Mouse (Mus musculus): ENCODE results near the gene Dbx2. TPM values are rescaled to one million over a fixed set of nuclear protein-coding genes. Genes with fewer than 3 reads are reported as not detected.
A peak's percentile ranks its signal among the peaks of the same experiment; 100 is the strongest.

The Dbx2 gene
- 0.64 and 2.2 TPM in 2 replicates for polyA plus RNA-seq (2016; fragmentation: Nextera tagmentation; extraction: Ambion mirVana)

- WGBS, result 79% methylated on average over 5 of the region's 5 CpGs
- H3K9me3 ChIP-seq, result no peaks in the 10 kb centered on the region
- peak within 1 kb of the TSS; percentile 40; the same call in 1 of the 2 replicates for H3K4me3 ChIP-seq
- peak within 1 kb of the TSS; percentile 73 for H3K4me2 ChIP-seq (replicated peaks)
- H3K4me1 ChIP-seq, result peaks cover 11% of the 10 kb centered on the region
- H3K27me3 ChIP-seq, result peaks cover 51% of the 10 kb centered on the region
- no peak within 1 kb of the TSS for H3K9ac ChIP-seq
- H3K36me3 ChIP-seq, result no peaks in the 10 kb centered on the region
- no peak for ATAC-seq (ENCODE audit: insufficient number of reproducible peaks, insufficient read depth, low FRiP score, low TSS enrichment)
- no peak within 1 kb of the TSS for H3K27ac ChIP-seq
These were observed at the start of gene Dbx2 for GRCm38 (mm10) chr15:95655860-95656259. TSS of gene Dbx2 (minus strand) at chr15:95655960.

- H3K4me1 ChIP-seq, result no peaks in the 10 kb centered on the region
- H3K4me3 ChIP-seq, result no peak overlapping the region
- no peaks in the 10 kb centered on the region for H3K36me3 ChIP-seq
- 67% methylated on average over 9 of the region's 9 CpGs for WGBS
- H3K27me3 ChIP-seq, result no peaks in the 10 kb centered on the region
- no peak overlapping the region for H3K27ac ChIP-seq
- no peak overlapping the region for H3K4me2 ChIP-seq (replicated peaks)
- no peak for ATAC-seq (ENCODE audit: insufficient number of reproducible peaks, insufficient read depth, low FRiP score, low TSS enrichment)
- no peaks in the 10 kb centered on the region for H3K9me3 ChIP-seq
- H3K9ac ChIP-seq, result no peak overlapping the region
These were observed 46.4 kb upstream of the Dbx2 start for GRCm38 (mm10) chr15:95702206-95702605.

GRCm38 (mm10) chr15:95701573-95701972 lies 45.8 kb upstream of the Dbx2 start:
- no peaks in the 10 kb centered on the region for H3K9me3 ChIP-seq
- H3K4me2 ChIP-seq (replicated peaks), result no peak overlapping the region
- no peaks in the 10 kb centered on the region for H3K27me3 ChIP-seq
- H3K27ac ChIP-seq, result no peak overlapping the region
- no peak overlapping the region for H3K4me3 ChIP-seq
- no peak for ATAC-seq (ENCODE audit: insufficient number of reproducible peaks, insufficient read depth, low FRiP score, low TSS enrichment)
- H3K36me3 ChIP-seq, result no peaks in the 10 kb centered on the region
- WGBS, result 56% methylated on average over 4 of the region's 4 CpGs
- H3K4me1 ChIP-seq, result no peaks in the 10 kb centered on the region
- no peak overlapping the region for H3K9ac ChIP-seq

DNA sequence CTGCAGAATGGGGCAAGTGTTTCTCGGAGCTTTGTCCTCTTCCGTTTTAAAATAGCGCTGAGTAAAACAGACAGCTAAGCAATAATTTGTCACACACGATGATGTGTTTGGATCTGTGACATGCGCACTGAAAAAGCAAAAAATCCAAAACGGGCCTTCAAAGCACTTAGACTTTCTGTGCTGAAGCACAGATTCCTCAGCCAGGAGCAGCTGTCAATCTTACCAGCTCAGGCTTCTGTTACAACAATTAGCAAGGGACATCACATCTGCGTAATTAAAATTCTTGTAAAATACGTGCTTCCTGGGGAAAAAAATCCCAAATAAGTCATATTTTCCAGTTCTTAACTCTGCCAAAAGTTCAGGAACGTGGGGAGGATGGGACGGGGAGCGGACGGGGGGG lies 43.6 kb upstream of the Dbx2 start:
- no peak overlapping the region for H3K27ac ChIP-seq
- WGBS, result 66% methylated on average over 12 of the region's 12 CpGs
- H3K9me3 ChIP-seq, result no peaks in the 10 kb centered on the region
- ATAC-seq (ENCODE audit: insufficient number of reproducible peaks, insufficient read depth, low FRiP score, low TSS enrichment), result no peak
- H3K36me3 ChIP-seq, result no peaks in the 10 kb centered on the region
- no peak overlapping the region for H3K9ac ChIP-seq
- no peak overlapping the region for H3K4me2 ChIP-seq (replicated peaks)
- H3K4me1 ChIP-seq, result no peaks in the 10 kb centered on the region
- no peak overlapping the region for H3K4me3 ChIP-seq
- no peaks in the 10 kb centered on the region for H3K27me3 ChIP-seq

GRCm38 (mm10) chr15:95693759-95694158 lies 38.0 kb upstream of the Dbx2 start:
- H3K27me3 ChIP-seq, result no peaks in the 10 kb centered on the region
- WGBS, result 81% methylated on average over 3 of the region's 3 CpGs
- no peak overlapping the region for H3K4me2 ChIP-seq (replicated peaks)
- no peak overlapping the region for H3K27ac ChIP-seq
- ATAC-seq (ENCODE audit: insufficient number of reproducible peaks, insufficient read depth, low FRiP score, low TSS enrichment), result no peak
- H3K36me3 ChIP-seq, result no peaks in the 10 kb centered on the region
- no peaks in the 10 kb centered on the region for H3K9me3 ChIP-seq
- no peak overlapping the region for H3K9ac ChIP-seq
- H3K4me3 ChIP-seq, result no peak overlapping the region
- H3K4me1 ChIP-seq, result no peaks in the 10 kb centered on the region

DNA sequence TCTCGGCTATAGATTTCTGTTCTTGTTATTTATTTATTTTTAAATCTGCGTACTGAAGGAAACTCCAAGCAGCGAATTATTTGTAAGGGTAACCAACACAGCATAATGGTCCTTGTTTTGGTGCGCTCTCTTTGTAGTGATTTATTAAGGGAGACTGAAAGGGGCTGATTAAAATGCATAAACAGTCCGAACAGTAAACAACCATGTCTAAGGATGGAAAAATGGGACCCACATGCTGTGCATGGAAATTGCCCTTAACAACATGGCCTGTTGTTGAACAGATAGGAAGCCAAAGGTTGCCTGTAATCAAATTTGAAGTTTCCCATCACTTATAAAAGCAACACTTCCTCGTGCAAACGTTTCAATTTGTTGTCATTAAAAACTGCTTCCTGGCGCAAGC lies 35.8 kb upstream of the Dbx2 start:
- no peak for ATAC-seq (ENCODE audit: insufficient number of reproducible peaks, insufficient read depth, low FRiP score, low TSS enrichment)
- Histone ChIP-seq H3K36me3 (no peaks in the 10 kb centered on the region), H3K27ac (no peak overlapping the region), H3K9me3 (no peaks in the 10 kb centered on the region), H3K4me3 (no peak overlapping the region), H3K9ac (no peak overlapping the region), H3K4me1 (no peaks in the 10 kb centered on the region), H3K4me2 (replicated peaks) (no peak overlapping the region), H3K27me3 (no peaks in the 10 kb centered on the region)
- 51% methylated on average over 8 of the region's 8 CpGs for WGBS

GRCm38 (mm10) chr15:95691129-95691528 lies 35.4 kb upstream of the Dbx2 start:
- no peaks in the 10 kb centered on the region for H3K27me3 ChIP-seq
- ATAC-seq (ENCODE audit: insufficient number of reproducible peaks, insufficient read depth, low FRiP score, low TSS enrichment), result no peak
- no peak overlapping the region for H3K4me2 ChIP-seq (replicated peaks)
- no peak overlapping the region for H3K4me3 ChIP-seq
- no peaks in the 10 kb centered on the region for H3K36me3 ChIP-seq
- H3K27ac ChIP-seq, result no peak overlapping the region
- H3K9me3 ChIP-seq, result no peaks in the 10 kb centered on the region
- no peaks in the 10 kb centered on the region for H3K4me1 ChIP-seq
- 24% methylated on average over 5 of the region's 5 CpGs for WGBS
- no peak overlapping the region for H3K9ac ChIP-seq

DNA sequence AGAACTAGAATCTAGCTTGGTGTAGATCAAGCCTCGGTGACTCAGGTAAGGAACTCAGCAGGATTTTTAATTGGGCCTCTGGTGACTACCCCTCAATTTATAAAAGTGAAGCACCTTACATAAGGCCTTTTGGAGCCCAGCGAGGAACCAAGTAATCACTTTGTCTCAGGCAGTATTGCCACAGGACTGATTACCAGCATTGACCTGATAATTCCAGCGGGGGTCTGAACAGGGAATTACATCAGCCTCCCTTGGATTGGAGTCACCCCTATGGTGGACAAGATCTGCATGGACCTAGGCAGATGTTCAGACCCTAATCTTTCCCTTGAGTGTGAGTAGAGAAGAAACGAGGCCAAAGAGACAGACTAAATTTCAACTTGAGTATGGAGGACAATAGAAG lies 26.9 kb upstream of the Dbx2 start:
- Histone ChIP-seq H3K27me3 (no peaks in the 10 kb centered on the region), H3K4me3 (no peak overlapping the region), H3K4me1 (no peaks in the 10 kb centered on the region), H3K4me2 (replicated peaks) (no peak overlapping the region), H3K9ac (no peak overlapping the region), H3K27ac (no peak overlapping the region), H3K9me3 (peaks cover 7% of the 10 kb centered on the region; the same call in 1 of the 2 replicates), H3K36me3 (no peaks in the 10 kb centered on the region)
- 84% methylated on average over 4 of the region's 4 CpGs for WGBS
- no peak for ATAC-seq (ENCODE audit: insufficient number of reproducible peaks, insufficient read depth, low FRiP score, low TSS enrichment)

- no peaks in the 10 kb centered on the region for H3K4me1 ChIP-seq
These were observed 19.9 kb upstream of the Dbx2 start for GRCm38 (mm10) chr15:95675645-95676044.

DNA sequence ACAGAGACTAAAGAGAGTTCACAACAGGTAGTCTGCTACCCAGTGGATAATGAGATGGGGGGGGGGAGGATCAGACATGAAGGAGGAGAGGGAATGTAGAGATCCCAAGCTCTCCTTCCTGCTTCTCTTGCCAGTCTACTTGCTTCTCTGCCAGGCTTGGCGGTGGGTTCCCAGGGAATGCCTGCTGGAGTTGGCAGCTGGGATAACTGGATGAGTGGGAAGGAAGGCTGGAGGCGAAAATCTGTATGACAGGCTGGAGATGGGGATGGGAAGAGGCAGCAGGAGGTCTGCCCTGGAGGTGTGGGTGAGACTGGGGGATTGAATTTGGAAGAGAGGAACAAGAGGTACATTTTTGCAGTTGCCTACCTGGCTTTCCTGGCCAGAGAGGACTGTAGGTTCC lies 19.4 kb upstream of the Dbx2 start:
- no peaks in the 10 kb centered on the region for H3K9me3 ChIP-seq
- no peak overlapping the region for H3K27ac ChIP-seq
- H3K4me2 ChIP-seq (replicated peaks), result no peak overlapping the region
- no peaks in the 10 kb centered on the region for H3K4me1 ChIP-seq
- H3K27me3 ChIP-seq, result no peaks in the 10 kb centered on the region
- no peak overlapping the region for H3K4me3 ChIP-seq
- no peak overlapping the region for H3K9ac ChIP-seq
- 75% methylated on average over 2 of the region's 2 CpGs for WGBS
- no peak for ATAC-seq (ENCODE audit: insufficient number of reproducible peaks, insufficient read depth, low FRiP score, low TSS enrichment)
- no peaks in the 10 kb centered on the region for H3K36me3 ChIP-seq

More at GRCm38 (mm10) chr15:95675645-95676044, 19.9 kb upstream of the Dbx2 start:
- H3K27ac ChIP-seq, result no peak overlapping the region
- WGBS, result 90% methylated on average over 4 of the region's 4 CpGs
- no peaks in the 10 kb centered on the region for H3K9me3 ChIP-seq
- H3K9ac ChIP-seq, result no peak overlapping the region
- ATAC-seq (ENCODE audit: insufficient number of reproducible peaks, insufficient read depth, low FRiP score, low TSS enrichment), result no peak
- no peaks in the 10 kb centered on the region for H3K36me3 ChIP-seq
- no peak overlapping the region for H3K4me2 ChIP-seq (replicated peaks)
- no peak overlapping the region for H3K4me3 ChIP-seq
- no peaks in the 10 kb centered on the region for H3K27me3 ChIP-seq

- Histone ChIP-seq H3K9me3 (no peaks in the 10 kb centered on the region), H3K27ac (no peak overlapping the region), H3K4me1 (no peaks in the 10 kb centered on the region), H3K4me2 (replicated peaks) (no peak overlapping the region), H3K4me3 (no peak overlapping the region), H3K27me3 (no peaks in the 10 kb centered on the region), H3K9ac (no peak overlapping the region), H3K36me3 (no peaks in the 10 kb centered on the region)
- no peak for ATAC-seq (ENCODE audit: insufficient number of reproducible peaks, insufficient read depth, low FRiP score, low TSS enrichment)
- WGBS, result 27% methylated on average over 8 of the region's 8 CpGs
These were observed 11.4 kb upstream of the Dbx2 start for GRCm38 (mm10) chr15:95667209-95667608.

GRCm38 (mm10) chr15:95665002-95665401 lies 9.2 kb upstream of the Dbx2 start:
- Histone ChIP-seq H3K27me3 (no peaks in the 10 kb centered on the region), H3K4me3 (no peak overlapping the region), H3K4me2 (replicated peaks) (no peak overlapping the region), H3K9me3 (no peaks in the 10 kb centered on the region), H3K36me3 (no peaks in the 10 kb centered on the region), H3K4me1 (no peaks in the 10 kb centered on the region), H3K27ac (no peak overlapping the region), H3K9ac (no peak overlapping the region)
- no peak for ATAC-seq (ENCODE audit: insufficient number of reproducible peaks, insufficient read depth, low FRiP score, low TSS enrichment)
- 87% methylated on average over 4 of the region's 4 CpGs for WGBS

DNA sequence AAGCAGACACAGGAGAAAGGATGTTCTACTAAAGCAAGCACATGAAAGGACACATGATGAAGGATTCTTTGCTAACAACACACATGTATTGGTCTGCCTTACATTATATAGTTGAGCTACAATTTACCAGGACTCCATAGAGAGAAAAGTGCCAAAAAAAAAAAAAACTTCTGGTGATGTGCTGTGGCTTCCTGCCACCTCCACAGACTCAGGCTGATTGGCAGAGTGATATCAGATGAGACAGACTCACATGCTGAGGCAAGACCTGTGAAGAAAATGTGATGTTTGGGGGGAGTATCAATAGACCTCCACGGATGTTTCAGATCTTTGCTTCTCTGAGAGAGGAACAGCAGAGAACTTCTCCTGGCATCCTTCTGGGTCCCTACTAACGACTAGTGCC lies 6.0 kb upstream of the Dbx2 start:
- H3K27me3 ChIP-seq, result peaks cover 4% of the 10 kb centered on the region; the same call in 1 of the 2 replicates
- no peaks in the 10 kb centered on the region for H3K36me3 ChIP-seq
- H3K9me3 ChIP-seq, result no peaks in the 10 kb centered on the region
- no peak overlapping the region for H3K4me3 ChIP-seq
- 73% methylated on average over 2 of the region's 2 CpGs for WGBS
- H3K27ac ChIP-seq, result no peak overlapping the region
- H3K9ac ChIP-seq, result no peak overlapping the region
- H3K4me2 ChIP-seq (replicated peaks), result no peak overlapping the region
- no peaks in the 10 kb centered on the region for H3K4me1 ChIP-seq
- ATAC-seq (ENCODE audit: insufficient number of reproducible peaks, insufficient read depth, low FRiP score, low TSS enrichment), result no peak

All from embryonic facial prominence, embryonic 12.5 days (tissue).